Mouse (Mus musculus): ENCODE measurements around the gene Parp4. TPM values are rescaled to one million over a fixed set of nuclear protein-coding genes. Genes with fewer than 3 reads are reported as not detected.

Parp4 gene
- polyA plus RNA-seq, 1 experiment = 7.0 TPM

DNA sequence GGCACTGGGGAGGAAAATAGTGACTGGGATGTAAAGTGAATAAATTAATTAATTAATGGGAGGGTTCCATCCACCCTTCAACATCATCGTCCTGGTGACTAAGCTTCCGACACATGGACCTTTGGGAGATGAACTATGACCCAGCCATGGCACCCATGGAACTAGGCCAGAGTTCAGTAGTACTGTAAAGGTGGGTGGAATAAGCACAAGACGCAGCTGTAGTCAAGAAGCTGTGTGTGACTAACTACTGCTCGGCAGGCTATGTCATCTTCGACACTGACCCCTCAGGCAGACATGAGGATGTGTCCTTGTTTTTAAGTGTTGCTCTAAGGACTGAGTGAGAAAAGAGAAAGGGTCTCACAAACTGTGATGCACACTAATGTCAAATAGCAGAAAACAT, 29.0 kb downstream of the Parp4 start:
- no peak for DNase-seq (ENCODE audit: extremely low spot score in 1 of 2, low spot score in 1 of 2)

GRCm38 (mm10) chr14:56605136-56605535, 29.7 kb downstream of the Parp4 start:
- DNase-seq (ENCODE audit: extremely low spot score in 1 of 2, low spot score in 1 of 2) = no peak

- no peak for DNase-seq (ENCODE audit: extremely low spot score in 1 of 2, low spot score in 1 of 2)
Measured at GRCm38 (mm10) chr14:56613212-56613611, 37.8 kb downstream of the Parp4 start.

DNA sequence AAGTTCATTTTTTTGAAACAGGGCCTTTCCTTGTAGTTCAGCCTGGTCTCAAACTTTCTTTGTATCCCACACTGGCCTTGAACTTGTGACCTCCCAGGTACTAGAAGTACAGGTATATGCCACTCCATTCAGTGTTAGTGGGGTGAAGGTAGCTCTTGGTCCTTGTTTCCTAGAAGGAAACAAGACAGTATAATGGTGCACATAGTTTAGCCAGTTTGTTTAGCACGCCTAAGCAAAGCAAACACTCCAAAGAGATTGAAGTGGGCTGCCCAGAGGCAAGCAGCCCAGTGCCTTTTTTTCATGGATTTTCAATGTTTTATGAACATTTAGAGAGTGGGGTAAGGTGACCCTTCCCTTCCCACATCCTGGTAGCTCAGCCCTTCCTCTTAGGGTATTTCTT, 42.1 kb downstream of the Parp4 start:
- DNase-seq (ENCODE audit: extremely low spot score in 1 of 2, low spot score in 1 of 2) = no peak

GRCm38 (mm10) chr14:56620425-56620824, 45.0 kb downstream of the Parp4 start:
- DNase-seq (ENCODE audit: extremely low spot score in 1 of 2, low spot score in 1 of 2) = no peak

GRCm38 (mm10) chr14:56626202-56626601, 50.8 kb downstream of the Parp4 start:
- DNase-seq (ENCODE audit: extremely low spot score in 1 of 2, low spot score in 1 of 2) = no peak

- peak; percentile 4 to 57 for DNase-seq (ENCODE audit: extremely low spot score in 1 of 2, low spot score in 1 of 2)
Measured at GRCm38 (mm10) chr14:56628336-56628735, 52.9 kb downstream of the Parp4 start.

- DNase-seq (ENCODE audit: extremely low spot score in 1 of 2, low spot score in 1 of 2) = no peak
Measured at GRCm38 (mm10) chr14:56631109-56631508, 55.7 kb downstream of the Parp4 start.

DNA sequence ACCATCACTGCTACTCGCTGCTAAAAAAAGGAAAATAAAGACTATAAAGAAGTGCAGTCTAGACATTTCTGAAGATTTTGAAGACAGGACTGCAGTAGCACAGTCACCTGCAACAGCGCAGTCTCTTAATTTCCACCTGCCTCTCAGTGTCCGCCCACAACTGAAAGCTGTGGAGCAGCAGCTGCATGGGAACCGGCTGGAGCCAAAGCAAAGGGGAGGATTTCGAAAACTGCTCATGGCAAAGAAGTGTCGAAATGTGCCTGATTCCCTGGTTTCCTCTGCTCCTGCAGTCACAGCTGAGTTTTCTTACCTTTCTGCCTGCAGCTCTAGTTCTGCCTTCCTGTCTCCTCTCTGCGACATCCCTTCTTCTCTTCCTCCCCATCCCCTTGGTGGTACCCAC, 71.8 kb downstream of the Parp4 start:
- DNase-seq (ENCODE audit: extremely low spot score in 1 of 2, low spot score in 1 of 2) = peak in 1 of 2 experiments; percentile 19

DNA sequence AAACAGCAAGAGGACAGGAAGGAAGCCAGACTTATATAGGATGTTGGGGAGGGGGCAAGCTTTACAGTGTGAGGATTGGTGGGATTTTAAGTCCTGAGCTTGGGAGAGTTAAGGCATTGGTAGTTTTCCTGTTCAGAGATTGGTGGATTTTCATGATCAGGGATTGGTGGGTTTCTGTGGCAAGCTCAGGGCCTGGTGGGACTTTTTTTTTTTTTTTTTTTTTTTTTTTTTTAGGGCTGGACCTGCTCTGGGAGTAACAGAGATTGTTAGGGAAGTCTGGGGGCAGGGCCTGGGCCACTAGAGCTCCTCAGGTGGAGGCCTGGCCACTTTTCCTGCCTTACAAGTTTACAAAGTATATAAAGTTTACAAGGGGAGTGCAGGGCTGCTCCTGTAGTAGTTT, 74.0 kb downstream of the Parp4 start:
- DNase-seq (ENCODE audit: extremely low spot score in 1 of 2, low spot score in 1 of 2) = no peak

DNA sequence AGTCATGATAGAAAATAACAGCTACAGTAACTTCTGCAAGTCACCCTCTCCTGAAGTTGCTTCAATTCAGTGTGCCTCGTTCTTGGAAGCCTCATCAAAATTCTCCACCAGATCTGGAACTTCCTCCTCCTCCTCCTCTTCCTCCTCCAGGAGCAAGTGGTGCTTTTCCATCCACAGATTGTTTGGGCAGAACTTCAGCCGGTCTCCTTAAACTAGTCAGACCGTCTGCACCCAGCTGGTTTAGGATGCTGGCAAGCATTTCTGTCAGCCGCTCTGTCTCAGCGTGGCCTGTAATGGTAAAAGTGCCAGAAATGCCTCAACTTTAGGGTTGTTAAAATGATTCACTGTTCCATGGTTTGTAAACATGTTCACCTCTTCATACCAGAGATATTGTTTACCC, 90.2 kb downstream of the Parp4 start:
- DNase-seq (ENCODE audit: extremely low spot score in 1 of 2, low spot score in 1 of 2) = peak in 1 of 2 experiments; percentile 45

GRCm38 (mm10) chr14:56666909-56667308, 91.5 kb downstream of the Parp4 start:
- DNase-seq (ENCODE audit: extremely low spot score in 1 of 2, low spot score in 1 of 2) = no peak

DNA sequence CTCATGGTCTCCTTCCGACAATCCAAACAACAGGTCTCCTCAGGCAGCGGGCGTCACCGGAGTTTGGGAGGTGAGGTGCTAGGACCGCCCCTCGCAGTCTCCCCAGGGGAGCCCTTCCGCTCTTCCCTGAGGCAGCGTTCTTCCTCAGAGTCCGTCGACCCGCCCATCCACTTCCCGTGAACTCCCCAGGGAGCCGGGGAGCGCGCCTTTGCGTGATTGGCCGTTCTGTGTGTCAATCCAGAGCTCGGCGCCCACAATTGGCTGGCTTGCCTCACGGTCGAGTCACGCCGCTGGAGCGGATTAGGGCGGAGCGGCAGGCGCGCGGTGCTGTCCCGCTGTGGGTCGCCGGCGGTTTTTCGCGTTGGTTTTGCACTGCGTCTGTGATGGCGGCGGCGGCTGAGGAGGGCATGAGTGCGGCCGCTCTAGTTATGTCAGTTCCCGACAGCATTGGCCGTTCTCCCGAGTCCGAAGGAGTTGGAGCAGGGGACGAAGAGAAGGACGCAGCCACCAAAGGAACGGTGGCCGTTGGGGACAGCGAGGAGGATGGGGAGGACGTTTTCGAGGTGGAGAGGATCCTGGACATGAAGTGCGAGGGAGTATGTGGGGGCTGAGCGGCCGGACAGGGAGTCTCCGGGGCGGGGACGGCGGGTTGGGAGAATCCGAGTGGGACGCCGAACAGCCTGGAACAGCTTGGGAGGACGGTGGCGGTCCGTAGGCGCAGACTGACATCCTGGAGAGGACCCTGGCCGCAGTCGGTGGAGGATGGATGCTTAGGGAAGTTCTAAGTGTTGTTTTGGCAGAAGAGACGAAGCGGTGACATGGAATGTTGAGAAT, 92.8 kb downstream of the Parp4 start, which contains the start of gene Mphosph8:
Gene Mphosph8, plus strand, starts transcription at position 280 of the 834 bp plus-strand sequence.
- peak; percentile 99 to 100 for DNase-seq (ENCODE audit: extremely low spot score in 1 of 2, low spot score in 1 of 2)

GRCm38 (mm10) chr14:56669046-56669620, 93.7 kb downstream of the Parp4 start:
- DNase-seq (ENCODE audit: extremely low spot score in 1 of 2, low spot score in 1 of 2) = no peak

DNA sequence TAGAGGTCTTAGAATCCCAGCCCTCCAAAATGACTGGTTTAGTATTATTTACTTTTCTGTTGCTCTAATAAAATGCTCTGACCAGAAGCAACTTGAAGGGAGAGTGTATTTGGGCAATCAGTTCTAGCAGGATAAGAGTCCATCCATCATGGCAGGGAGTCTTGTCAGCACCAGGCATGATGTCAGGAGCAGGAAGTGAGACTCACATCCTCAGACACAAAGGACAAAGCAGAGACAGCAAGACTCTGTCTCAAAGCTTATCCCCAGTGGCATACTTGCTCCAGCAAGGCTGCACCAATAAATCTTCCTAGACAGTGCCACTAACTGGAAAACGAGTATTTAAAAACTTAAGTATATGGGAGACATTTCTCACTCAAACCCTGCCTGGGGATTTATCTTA, 110.0 kb downstream of the Parp4 start:
- DNase-seq (ENCODE audit: extremely low spot score in 1 of 2, low spot score in 1 of 2) = no peak

GRCm38 (mm10) chr14:56689116-56689515, 113.7 kb downstream of the Parp4 start:
- DNase-seq (ENCODE audit: extremely low spot score in 1 of 2, low spot score in 1 of 2) = no peak

GRCm38 (mm10) chr14:56689766-56690165, 114.3 kb downstream of the Parp4 start:
- DNase-seq (ENCODE audit: extremely low spot score in 1 of 2, low spot score in 1 of 2) = peak in 1 of 2 experiments; percentile 42

DNA sequence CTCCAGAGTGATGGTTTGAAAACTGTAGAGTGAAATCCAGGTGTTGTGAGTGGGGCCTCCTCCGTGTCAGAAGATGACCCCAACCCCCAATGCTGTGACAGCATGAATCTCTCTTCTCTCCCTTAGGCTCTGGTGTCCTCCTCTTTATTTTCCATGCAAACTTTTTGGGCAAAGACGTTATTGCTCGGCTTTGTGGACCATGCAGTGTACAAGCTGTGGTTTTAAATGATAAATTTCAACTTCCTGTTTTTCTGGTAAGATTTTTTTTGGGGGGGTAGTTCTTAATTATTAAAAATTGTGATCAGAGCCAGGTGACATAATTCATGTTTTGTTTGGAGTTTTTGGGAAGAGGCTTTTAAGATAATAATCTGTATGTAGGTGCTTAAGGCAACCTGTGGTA, 120.1 kb downstream of the Parp4 start:
- no peak for DNase-seq (ENCODE audit: extremely low spot score in 1 of 2, low spot score in 1 of 2)

- DNase-seq (ENCODE audit: extremely low spot score in 1 of 2, low spot score in 1 of 2) = no peak
Measured at GRCm38 (mm10) chr14:56697836-56698235, 122.4 kb downstream of the Parp4 start.

GRCm38 (mm10) chr14:56702644-56703043, 127.2 kb downstream of the Parp4 start:
- DNase-seq (ENCODE audit: extremely low spot score in 1 of 2, low spot score in 1 of 2) = no peak

DNA sequence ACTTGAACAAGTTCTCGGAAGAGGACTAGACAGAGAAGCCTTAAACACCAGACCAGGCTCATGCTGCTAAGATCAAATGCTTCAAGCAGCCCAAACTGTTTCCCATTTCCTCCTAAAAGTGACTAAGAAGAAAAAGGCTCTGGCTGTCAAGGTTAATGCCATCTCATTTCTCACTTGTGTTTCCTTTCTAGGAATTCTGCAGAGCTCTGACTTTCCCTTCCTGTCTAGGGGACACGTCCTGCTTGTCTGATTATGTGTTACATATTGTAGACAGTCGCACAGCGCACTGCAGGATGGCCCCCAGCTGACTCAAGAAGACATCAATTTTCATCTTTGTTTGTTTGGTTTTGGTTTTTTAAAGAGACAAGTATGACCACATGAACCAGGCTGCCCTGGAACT, 130.3 kb downstream of the Parp4 start:
- DNase-seq (ENCODE audit: extremely low spot score in 1 of 2, low spot score in 1 of 2) = no peak
